Mouse (Mus musculus): ENCODE measurements around the gene Ccdc155. TPM values are rescaled to one million over a fixed set of nuclear protein-coding genes. Genes with fewer than 3 reads are reported as not detected.

The Ccdc155 gene
- 0.58 and 0.75 TPM in 2 replicates for polyA plus RNA-seq (2015; fragmentation: Nextera tagmentation; extraction: Ambion mirVana)

DNA sequence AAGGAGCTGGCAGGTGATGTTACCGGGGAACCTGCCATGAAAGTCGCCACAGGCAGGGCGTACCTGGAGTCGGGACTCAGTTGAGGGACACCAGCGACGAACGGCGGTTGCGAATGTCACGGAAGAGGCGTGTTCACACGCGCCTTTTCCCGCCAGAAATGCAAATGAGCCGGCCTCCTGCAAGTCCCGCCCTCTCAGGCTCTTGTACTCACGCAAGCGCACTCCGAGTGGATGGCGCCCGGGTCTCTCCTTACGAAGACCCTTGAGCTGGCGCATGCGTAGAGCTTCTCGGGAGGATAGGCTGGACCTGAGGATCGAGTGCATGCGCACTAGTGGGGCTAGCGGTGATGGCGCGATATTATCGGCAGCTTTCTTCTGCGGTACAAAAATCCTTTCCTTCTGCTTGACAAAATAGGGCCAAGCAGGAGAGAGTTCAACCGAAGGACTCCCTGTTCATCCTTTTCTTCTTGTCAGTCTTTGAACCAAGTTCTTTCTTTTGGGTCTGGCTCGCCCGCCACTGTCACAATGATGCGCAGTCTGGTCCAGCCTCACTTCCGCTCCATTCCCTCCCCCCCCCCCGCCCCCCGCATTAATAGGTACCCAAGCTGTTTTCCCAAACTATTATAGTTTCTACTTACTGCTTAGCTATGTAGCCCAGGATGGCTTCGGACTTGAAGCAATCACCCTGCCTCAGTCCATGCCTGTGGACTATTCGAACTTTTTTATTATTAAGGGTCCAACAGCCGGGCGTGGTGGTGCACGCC is at the start of gene Ccdc155:
Gene Ccdc155, minus strand, starts transcription at position 513 of the 764 bp plus-strand sequence.
- no peaks in the 10 kb centered on the region for H3K36me3 ChIP-seq (ENCODE audit: control insufficient read depth, insufficient read depth)
- H3K4me2 ChIP-seq (ENCODE audit: low read depth, low read length) = peak within 1 kb of the TSS; percentile 71
- WGBS = 8% methylated on average over 43 of the region's 44 CpGs
- no peak within 1 kb of the TSS for H3K27ac ChIP-seq (ENCODE audit: low read length)
- peak within 1 kb of the TSS; percentile 51 for H3K4me3 ChIP-seq (ENCODE audit: low read length)
- no peaks in the 10 kb centered on the region for H3K4me1 ChIP-seq (ENCODE audit: control insufficient read depth, insufficient read depth, low read length)
- ATAC-seq (replicated peaks; ENCODE audit: extremely low read depth, insufficient read depth, low FRiP score) = peak; percentile 89
- H3K27me3 ChIP-seq (ENCODE audit: control insufficient read depth, insufficient read depth, low read length) = no peaks in the 10 kb centered on the region
- peaks cover 4% of the 10 kb centered on the region; the same call in 1 of the 2 replicates for H3K9me3 ChIP-seq (replicated peaks; ENCODE audit: control insufficient read depth, low read length)
- H3K9ac ChIP-seq (ENCODE audit: low read length) = peak within 1 kb of the TSS; percentile 50

DNA sequence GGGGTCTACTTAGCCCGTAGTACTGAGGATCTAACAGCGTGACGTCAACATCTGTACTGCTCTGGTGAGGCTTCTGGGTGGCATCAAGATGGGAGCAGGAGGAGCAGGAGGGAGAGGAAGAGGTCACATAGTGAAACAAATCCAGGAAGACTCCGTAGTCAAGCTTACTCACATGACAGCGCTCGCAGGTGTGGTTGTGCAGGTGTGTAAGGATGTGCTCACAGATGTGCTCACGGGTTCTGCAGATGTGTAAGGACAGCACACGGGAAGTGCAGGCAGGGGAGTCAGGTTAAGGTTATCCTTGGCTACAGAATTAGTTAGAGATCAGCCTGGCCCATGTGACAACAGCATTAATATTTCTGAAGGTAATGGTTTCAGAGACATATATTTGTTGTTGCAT is 49.1 kb upstream of the Ccdc155 start:
- 84% methylated on average over 8 of the region's 8 CpGs for WGBS
- Histone ChIP-seq H3K4me3 (ENCODE audit: low read length) (no peak overlapping the region), H3K36me3 (ENCODE audit: control insufficient read depth, insufficient read depth) (no peaks in the 10 kb centered on the region), H3K27me3 (ENCODE audit: control insufficient read depth, insufficient read depth, low read length) (no peaks in the 10 kb centered on the region), H3K9ac (ENCODE audit: low read length) (no peak overlapping the region), H3K9me3 (replicated peaks; ENCODE audit: control insufficient read depth, low read length) (no peaks in the 10 kb centered on the region), H3K4me2 (ENCODE audit: low read depth, low read length) (no peak overlapping the region), H3K4me1 (ENCODE audit: control insufficient read depth, insufficient read depth, low read length) (0 out of 2 replicates have a peak, but pooled peaks cover 2% of the 10 kb centered on the region), H3K27ac (ENCODE audit: low read length) (no peak overlapping the region)
- no peak for ATAC-seq (replicated peaks; ENCODE audit: extremely low read depth, insufficient read depth, low FRiP score)

DNA sequence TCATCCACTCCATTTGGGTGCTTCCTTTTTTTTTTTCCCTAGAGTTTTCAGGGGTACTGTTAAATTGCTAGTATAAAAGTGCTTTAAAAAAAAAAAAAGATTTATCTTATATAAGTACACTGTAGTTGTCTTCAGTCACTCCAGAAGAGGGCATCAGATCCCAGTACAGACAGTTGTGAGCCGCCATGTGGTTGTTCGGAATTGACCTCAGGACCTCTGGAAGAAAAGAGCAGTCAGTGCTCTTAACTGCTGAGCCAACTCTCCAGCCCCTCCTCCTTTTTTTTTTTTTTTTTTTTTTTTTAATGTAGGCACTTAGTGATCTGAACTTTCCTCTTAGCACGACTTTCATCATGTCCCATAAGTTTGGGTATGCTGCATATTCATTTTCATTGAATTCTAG is 43.0 kb upstream of the Ccdc155 start:
- ATAC-seq (replicated peaks; ENCODE audit: extremely low read depth, insufficient read depth, low FRiP score) = no peak
- H3K4me3 ChIP-seq (ENCODE audit: low read length) = no peak overlapping the region
- WGBS = 45% methylated on average over 3 of the region's 3 CpGs
- H3K4me1 ChIP-seq (ENCODE audit: control insufficient read depth, insufficient read depth, low read length) = no peaks in the 10 kb centered on the region
- H3K9me3 ChIP-seq (replicated peaks; ENCODE audit: control insufficient read depth, low read length) = no peaks in the 10 kb centered on the region
- no peak overlapping the region for H3K4me2 ChIP-seq (ENCODE audit: low read depth, low read length)
- no peaks in the 10 kb centered on the region for H3K27me3 ChIP-seq (ENCODE audit: control insufficient read depth, insufficient read depth, low read length)
- H3K27ac ChIP-seq (ENCODE audit: low read length) = no peak overlapping the region
- H3K36me3 ChIP-seq (ENCODE audit: control insufficient read depth, insufficient read depth) = no peaks in the 10 kb centered on the region
- H3K9ac ChIP-seq (ENCODE audit: low read length) = no peak overlapping the region

DNA sequence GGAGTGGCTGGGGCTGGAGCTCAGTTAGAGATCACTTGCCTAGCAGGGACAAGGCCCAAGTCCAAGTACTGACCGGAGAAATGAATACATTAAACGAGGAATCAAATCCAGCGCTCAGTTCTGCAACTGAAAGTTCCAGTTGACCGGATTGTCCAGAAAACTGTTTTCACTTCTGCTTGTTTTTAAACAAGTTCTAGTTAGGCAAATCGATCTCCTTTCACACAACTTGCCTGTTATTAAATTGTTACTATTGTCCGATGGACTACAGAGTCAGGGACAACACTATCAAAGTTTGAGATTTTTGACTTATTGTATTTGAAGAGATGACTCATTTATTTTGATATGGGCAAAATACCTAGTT is 36.7 kb upstream of the Ccdc155 start:
- no peak overlapping the region for H3K27ac ChIP-seq (ENCODE audit: low read length)
- H3K9ac ChIP-seq (ENCODE audit: low read length) = 0 out of 2 replicates have a peak overlapping the region, but pooled peaks have one; percentile 55
- no peak overlapping the region for H3K4me3 ChIP-seq (ENCODE audit: low read length)
- WGBS = 84% methylated on average over 6 of the region's 6 CpGs
- peak overlapping the region; percentile 58 for H3K4me2 ChIP-seq (ENCODE audit: low read depth, low read length)
- no peaks in the 10 kb centered on the region; the same call in 1 of the 2 replicates for H3K4me1 ChIP-seq (ENCODE audit: control insufficient read depth, insufficient read depth, low read length)
- H3K27me3 ChIP-seq (ENCODE audit: control insufficient read depth, insufficient read depth, low read length) = 0 out of 2 replicates have a peak, but pooled peaks cover 2% of the 10 kb centered on the region
- ATAC-seq (replicated peaks; ENCODE audit: extremely low read depth, insufficient read depth, low FRiP score) = no peak
- H3K9me3 ChIP-seq (replicated peaks; ENCODE audit: control insufficient read depth, low read length) = no peaks in the 10 kb centered on the region
- no peaks in the 10 kb centered on the region for H3K36me3 ChIP-seq (ENCODE audit: control insufficient read depth, insufficient read depth)

DNA sequence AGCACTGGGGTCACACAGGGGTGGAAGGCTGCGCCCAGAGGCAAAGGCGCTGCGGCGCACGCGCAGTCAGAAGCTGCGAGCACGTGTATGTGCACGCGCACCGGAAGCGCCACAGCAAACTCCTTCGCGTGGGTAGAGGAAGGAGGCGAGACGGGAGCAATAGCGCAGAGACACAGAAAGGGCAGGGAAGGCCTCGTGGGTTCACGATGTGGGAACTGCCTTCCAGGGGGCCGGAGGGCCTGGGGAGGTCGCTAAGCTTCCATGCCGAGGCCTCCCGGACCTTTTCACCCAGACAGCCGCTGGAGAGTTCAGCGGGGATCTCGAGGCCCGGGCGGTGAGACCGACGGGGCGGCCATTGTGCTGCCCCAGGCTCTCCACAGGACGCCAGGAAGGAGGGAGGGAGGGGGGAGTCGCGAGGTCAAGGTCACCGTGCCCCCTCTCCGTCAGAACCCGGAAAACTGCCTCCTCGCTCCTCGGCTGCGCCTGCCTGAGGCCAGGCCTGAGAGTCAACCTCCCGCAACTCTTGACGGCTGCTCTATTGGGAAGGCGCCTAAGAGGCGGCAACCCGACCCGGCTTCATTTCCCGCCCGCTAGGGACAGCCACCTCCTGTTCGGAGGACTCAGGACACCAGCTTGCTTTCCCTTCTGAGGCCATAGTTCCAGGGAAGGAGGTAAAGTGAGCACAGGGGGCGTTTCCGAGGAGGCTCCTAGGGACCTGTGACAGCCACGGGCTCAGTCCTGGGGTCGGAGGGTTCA is 36.1 kb upstream of the Ccdc155 start, which contains the start of gene Slc6a16:
Gene Slc6a16, plus strand, starts transcription at position 453 of the 756 bp plus-strand sequence.
- 0 out of 2 replicates have a peak, but pooled peaks have one; percentile 26 for ATAC-seq (replicated peaks; ENCODE audit: extremely low read depth, insufficient read depth, low FRiP score)
- H3K27me3 ChIP-seq (ENCODE audit: control insufficient read depth, insufficient read depth, low read length) = 0 out of 2 replicates have a peak, but pooled peaks cover 2% of the 10 kb centered on the region
- WGBS = 24% methylated on average over 53 of the region's 53 CpGs

DNA sequence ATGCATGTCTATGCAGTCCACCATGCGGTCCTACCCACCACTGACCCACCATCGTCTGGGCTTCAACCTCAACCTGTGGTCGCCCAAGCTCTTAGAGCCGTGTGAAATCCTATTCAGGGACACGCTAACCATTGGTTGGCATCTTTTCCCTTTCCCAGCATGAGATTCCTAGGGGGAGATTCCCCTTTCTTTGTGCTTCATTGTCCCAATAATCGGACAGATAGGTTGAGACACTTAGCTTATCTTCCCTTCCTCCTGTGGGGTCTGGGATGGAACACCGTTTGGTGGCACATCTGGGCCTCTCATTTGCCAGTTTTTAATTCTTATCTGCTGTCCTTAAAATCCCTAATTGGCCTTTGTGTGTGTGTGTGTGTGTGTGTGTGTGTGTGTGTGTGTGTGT is 35.4 kb upstream of the Ccdc155 start:
- H3K27me3 ChIP-seq (ENCODE audit: control insufficient read depth, insufficient read depth, low read length) = 0 out of 2 replicates have a peak, but pooled peaks cover 2% of the 10 kb centered on the region
- WGBS = 79% methylated on average over 7 of the region's 7 CpGs

More for the DNA sequence above, 36.1 kb upstream of the Ccdc155 start, which contains the start of gene Slc6a16:
- Histone ChIP-seq H3K4me3 (ENCODE audit: low read length) (peak within 1 kb of the TSS; percentile 14), H3K27ac (ENCODE audit: low read length) (no peak within 1 kb of the TSS), H3K9me3 (replicated peaks; ENCODE audit: control insufficient read depth, low read length) (no peaks in the 10 kb centered on the region), H3K36me3 (ENCODE audit: control insufficient read depth, insufficient read depth) (no peaks in the 10 kb centered on the region), H3K9ac (ENCODE audit: low read length) (peak within 1 kb of the TSS; percentile 55), H3K4me2 (ENCODE audit: low read depth, low read length) (peak within 1 kb of the TSS; percentile 58), H3K4me1 (ENCODE audit: control insufficient read depth, insufficient read depth, low read length) (no peaks in the 10 kb centered on the region; the same call in 1 of the 2 replicates)

DNA sequence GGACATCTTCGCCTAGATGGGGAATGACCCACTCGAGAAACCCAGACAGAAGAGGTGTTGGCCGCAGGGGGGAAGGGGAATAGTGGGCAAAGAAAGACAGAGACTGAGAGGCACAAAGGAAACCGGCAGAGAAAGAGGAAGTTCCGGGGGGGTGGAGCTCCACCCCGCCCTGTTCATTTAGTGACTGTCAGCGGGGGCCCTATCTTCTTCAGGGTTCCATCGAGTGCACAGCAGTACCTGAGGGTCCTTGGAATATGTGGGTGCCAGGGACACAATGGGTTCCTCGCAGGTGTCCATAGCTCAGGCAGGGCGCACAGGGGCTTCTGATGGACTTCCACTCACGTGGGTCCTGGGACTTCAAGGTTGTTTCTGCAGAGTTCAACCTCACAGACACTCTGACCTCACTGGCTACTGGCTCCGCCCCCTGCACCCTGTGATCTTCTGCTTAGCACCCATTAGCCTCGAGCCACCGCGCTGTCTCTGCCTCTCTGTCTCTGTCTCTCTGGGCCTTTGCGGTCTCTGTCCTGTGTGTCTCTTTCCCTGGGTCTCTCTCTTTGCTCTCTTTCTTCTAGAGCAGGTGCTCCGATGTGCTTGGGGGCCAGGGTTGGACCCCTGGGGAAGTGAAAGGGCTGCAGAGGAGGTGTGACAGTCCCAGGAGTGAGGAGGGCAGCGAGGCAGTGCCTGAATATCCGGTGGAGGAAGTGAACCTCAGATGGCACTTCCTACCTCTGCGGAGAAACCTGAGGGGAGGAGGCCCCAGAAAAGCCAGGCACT is 34.2 kb upstream of the Ccdc155 start, which contains the start of gene Cd37:
Gene Cd37, minus strand, starts transcription at position 393 of the 774 bp plus-strand sequence.
- H3K36me3 ChIP-seq (ENCODE audit: control insufficient read depth, insufficient read depth) = no peaks in the 10 kb centered on the region
- peak within 1 kb of the TSS; percentile 46 for H3K4me2 ChIP-seq (ENCODE audit: low read depth, low read length)
- H3K27ac ChIP-seq (ENCODE audit: low read length) = 0 out of 2 replicates have a peak within 1 kb of the TSS, but pooled peaks have one; percentile 30
- H3K27me3 ChIP-seq (ENCODE audit: control insufficient read depth, insufficient read depth, low read length) = 0 out of 2 replicates have a peak, but pooled peaks cover 2% of the 10 kb centered on the region
- peak within 1 kb of the TSS; percentile 35 for H3K4me3 ChIP-seq (ENCODE audit: low read length)
- peaks cover 14% of the 10 kb centered on the region for H3K4me1 ChIP-seq (ENCODE audit: control insufficient read depth, insufficient read depth, low read length)
- 0 out of 2 replicates have a peak, but pooled peaks have one; percentile 16 for ATAC-seq (replicated peaks; ENCODE audit: extremely low read depth, insufficient read depth, low FRiP score)
- WGBS = 38% methylated on average over 20 of the region's 20 CpGs
- peak within 1 kb of the TSS; percentile 43; the same call in 1 of the 2 replicates for H3K9ac ChIP-seq (ENCODE audit: low read length)
- H3K9me3 ChIP-seq (replicated peaks; ENCODE audit: control insufficient read depth, low read length) = no peaks in the 10 kb centered on the region

More for the DNA sequence above, 35.4 kb upstream of the Ccdc155 start:
- Histone ChIP-seq H3K27ac (ENCODE audit: low read length) (no peak overlapping the region), H3K4me2 (ENCODE audit: low read depth, low read length) (no peak overlapping the region), H3K9ac (ENCODE audit: low read length) (no peak overlapping the region), H3K9me3 (replicated peaks; ENCODE audit: control insufficient read depth, low read length) (no peaks in the 10 kb centered on the region), H3K4me3 (ENCODE audit: low read length) (no peak overlapping the region), H3K36me3 (ENCODE audit: control insufficient read depth, insufficient read depth) (no peaks in the 10 kb centered on the region), H3K4me1 (ENCODE audit: control insufficient read depth, insufficient read depth, low read length) (peaks cover 2% of the 10 kb centered on the region)
- ATAC-seq (replicated peaks; ENCODE audit: extremely low read depth, insufficient read depth, low FRiP score) = no peak

All from heart, embryonic 16.5 days (tissue).